Mouse (Mus musculus) macrophage (primary cell): ENCODE data around the gene Ppp2r5a. TPM values are rescaled to one million over a fixed set of nuclear protein-coding genes. Genes with fewer than 3 reads are reported as not detected.

Source experiments
- H3K27ac ChIP-seq: fragments of 350-480 bp; formaldehyde crosslinking; 2 replicates; pipeline ENCODE4 v1.9.0; 2021
- H3K36me3 ChIP-seq: fragments of 350-480 bp; formaldehyde crosslinking; 2 replicates; pipeline ENCODE4 v1.9.0; 2021; ENCODE audit errors: inconsistent target
- H3K4me3 ChIP-seq: fragments of 350-480 bp; formaldehyde crosslinking; 2 replicates; pipeline ENCODE4 v1.9.0; 2021; ENCODE audit errors: inconsistent target
- H3K79me2 ChIP-seq: fragments of 350-480 bp; formaldehyde crosslinking; 2 replicates; pipeline ENCODE4 v1.9.0; 2021; ENCODE audit errors: inconsistent target
- WGBS: methylation state at CpG from one replicate; pipeline ENCODE4 v1.1.7; 2026; ENCODE audit warnings: inconsistent platforms; ENCODE audit not compliant: missing documents; 5-methylcytosine and 5-hydroxymethylcytosine counted together
- polyA plus RNA-seq: library from polyadenylated mRNA; stranded (reverse); fragments of 250-400 nt; gene quantifications from 3 replicates; pipeline ENCODE4 v1.2.4, GENCODE M21; 2018; ENCODE audit warnings: inconsistent platforms

Ppp2r5a gene
- polyA plus RNA-seq, 1 experiment from 2014 or later: 74.4 TPM

DNA sequence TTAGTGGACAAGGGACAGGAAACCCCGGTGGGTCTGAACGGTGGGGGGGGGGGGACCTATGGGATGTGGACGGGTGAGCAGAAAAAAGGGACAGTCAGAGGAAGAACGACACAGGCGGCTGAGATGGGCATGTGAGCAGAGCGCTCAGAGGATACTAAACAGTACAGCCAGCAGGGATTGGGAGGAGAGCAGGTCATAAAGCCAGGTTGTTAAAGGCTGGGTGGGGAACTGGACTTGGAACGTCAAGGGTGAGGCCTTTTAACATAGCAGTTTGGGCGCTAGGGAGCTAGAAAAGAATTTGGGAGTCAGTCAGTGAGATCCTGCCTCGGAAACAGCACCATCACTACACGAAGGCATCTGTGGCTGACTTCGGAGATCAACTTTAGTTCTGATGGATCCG is 4.2 kb upstream of the Ppp2r5a start:
- Histone ChIP-seq H3K36me3 (no peaks in the 10 kb centered on the region), H3K79me2 (no peaks in the 10 kb centered on the region), H3K27ac (no peak overlapping the region), H3K4me3 (no peak overlapping the region)
- WGBS: 78% methylated on average over 12 of the region's 12 CpGs

- Histone ChIP-seq H3K4me3 (no peak overlapping the region), H3K36me3 (no peaks in the 10 kb centered on the region), H3K79me2 (no peaks in the 10 kb centered on the region), H3K27ac (no peak overlapping the region)
- WGBS: 94% methylated on average over 8 of the region's 8 CpGs
Measured at GRCm38 (mm10) chr1:191406516-191406915, 3.4 kb upstream of the Ppp2r5a start.

- Histone ChIP-seq H3K36me3 (no peaks in the 10 kb centered on the region), H3K27ac (no peak overlapping the region), H3K79me2 (no peaks in the 10 kb centered on the region), H3K4me3 (no peak overlapping the region)
- WGBS: 52% methylated on average over 10 of the region's 10 CpGs
Measured at GRCm38 (mm10) chr1:191404721-191405329, 1.8 kb upstream of the Ppp2r5a start.

DNA sequence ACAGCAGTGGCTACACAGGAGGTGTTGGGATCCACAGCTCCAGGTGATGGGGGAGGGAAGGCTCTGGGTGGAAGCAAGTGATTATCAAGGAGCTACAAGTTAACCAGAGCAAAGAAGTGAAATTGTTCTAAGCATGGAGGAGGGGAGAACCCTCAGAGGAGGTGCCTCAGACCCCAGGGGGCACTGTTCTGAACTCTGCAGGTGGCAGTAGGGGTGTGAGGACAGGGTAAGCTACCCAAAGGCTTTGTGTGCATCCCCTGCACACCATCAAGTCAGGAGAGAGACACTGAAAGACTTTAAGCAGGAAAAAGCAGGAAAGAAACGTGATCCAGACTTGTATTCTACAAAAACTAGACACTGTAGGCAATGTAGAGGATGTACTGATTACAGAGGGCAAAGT is 1.2 kb upstream of the Ppp2r5a start:
- Histone ChIP-seq H3K79me2 (no peaks in the 10 kb centered on the region), H3K4me3 (no peak overlapping the region), H3K36me3 (no peaks in the 10 kb centered on the region), H3K27ac (no peak overlapping the region)
- no CpG with 5 or more reads among the region's 1 CpGs for WGBS

DNA sequence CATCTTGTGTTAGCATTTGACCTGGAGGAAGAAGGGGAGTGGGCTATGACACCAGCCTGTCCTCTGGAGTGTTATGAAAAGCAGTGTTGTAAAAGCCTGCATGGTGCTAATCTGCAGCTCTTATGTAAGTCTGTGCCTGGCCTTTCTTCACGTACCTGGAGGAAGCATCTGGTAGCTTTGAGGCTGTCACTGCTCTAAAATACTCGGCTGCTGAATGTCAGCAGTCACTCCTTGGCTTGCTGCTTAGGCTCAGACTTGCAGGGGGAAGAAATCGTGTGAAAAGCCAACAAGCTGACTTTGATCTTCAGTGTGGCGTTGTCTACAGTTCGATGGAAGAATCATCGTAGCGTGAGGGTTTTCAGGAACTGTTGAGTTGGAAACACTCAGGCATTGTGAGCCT is 566 bp downstream of the Ppp2r5a start:
- Histone ChIP-seq H3K4me3 (no peak overlapping the region), H3K27ac (no peak overlapping the region), H3K79me2 (no peaks in the 10 kb centered on the region), H3K36me3 (no peaks in the 10 kb centered on the region)
- WGBS: 45% methylated on average over 7 of the region's 7 CpGs

DNA sequence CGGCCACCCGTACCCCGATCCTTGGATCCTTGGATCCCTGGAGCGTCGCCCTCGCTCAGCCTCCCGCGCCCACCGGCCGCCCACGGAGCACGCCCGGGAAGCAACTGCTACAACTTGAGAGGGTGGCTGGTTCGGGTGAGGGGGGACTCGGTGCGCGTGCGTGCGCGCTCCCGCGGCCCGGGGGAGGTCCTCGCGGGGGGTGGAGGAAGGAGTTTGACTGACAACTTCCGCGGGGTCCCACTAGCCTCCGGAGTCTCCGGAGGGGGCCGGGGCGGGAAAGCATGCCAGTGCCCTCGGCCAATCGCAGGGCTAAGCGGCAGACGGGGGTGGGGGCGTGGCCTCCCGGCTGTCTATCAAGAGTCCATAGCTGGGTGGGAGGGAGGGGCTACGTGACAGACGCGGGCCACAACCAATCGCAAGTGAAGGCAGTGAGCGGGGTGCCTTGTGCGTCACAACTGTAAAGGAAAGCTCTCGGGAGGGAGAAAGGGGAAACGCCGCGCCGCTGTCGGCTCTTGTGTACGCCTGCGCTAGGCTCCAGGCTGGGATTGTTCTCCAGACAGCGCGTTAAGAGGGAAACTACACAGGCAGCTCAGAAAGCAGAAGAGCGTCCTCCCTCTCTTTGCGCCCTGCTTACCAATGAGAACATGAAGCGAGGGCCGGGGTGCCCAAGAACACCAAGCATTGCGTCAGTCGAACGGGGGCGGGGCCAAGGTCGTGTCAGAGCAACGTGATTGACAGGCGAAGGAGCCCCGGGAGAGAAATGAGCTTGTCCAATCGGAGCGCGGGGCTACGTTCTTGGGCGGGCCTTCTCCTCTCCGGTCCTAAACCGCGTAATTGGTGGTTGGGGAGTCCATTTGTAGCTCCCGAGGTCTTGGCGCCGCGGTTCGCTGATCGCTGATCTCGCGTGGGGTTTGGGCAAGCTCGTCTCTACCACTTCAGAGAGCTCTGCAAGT is 5.9 kb downstream of the Ppp2r5a start:
- peak overlapping the region; percentile 65 for H3K4me3 ChIP-seq
- H3K79me2 ChIP-seq: peaks cover 39% of the 10 kb centered on the region
- WGBS: under 1% methylated on average over 59 of the region's 82 CpGs
- H3K27ac ChIP-seq: peak overlapping the region; percentile 96
- H3K36me3 ChIP-seq: no peaks in the 10 kb centered on the region

GRCm38 (mm10) chr1:191396446-191396845 is 6.6 kb downstream of the Ppp2r5a start:
- Histone ChIP-seq H3K4me3 (no peak overlapping the region; the same call in 1 of the 2 replicates), H3K27ac (no peak overlapping the region), H3K36me3 (no peaks in the 10 kb centered on the region), H3K79me2 (peaks cover 46% of the 10 kb centered on the region)
- 2% methylated on average over 61 of the region's 74 CpGs for WGBS

GRCm38 (mm10) chr1:191395871-191396433 is 7.1 kb downstream of the Ppp2r5a start:
- peaks cover 51% of the 10 kb centered on the region for H3K79me2 ChIP-seq
- H3K36me3 ChIP-seq: no peaks in the 10 kb centered on the region
- WGBS: under 1% methylated on average over 33 of the region's 43 CpGs
- H3K27ac ChIP-seq: peak overlapping the region; percentile 69
- H3K4me3 ChIP-seq: peak overlapping the region; percentile 83

- H3K36me3 ChIP-seq: no peaks in the 10 kb centered on the region
- H3K79me2 ChIP-seq: peaks cover 59% of the 10 kb centered on the region
- peak overlapping the region; percentile 69 for H3K27ac ChIP-seq
- peak overlapping the region; percentile 83 for H3K4me3 ChIP-seq
- WGBS: 0% methylated on average over 1 of the region's 1 CpGs
Measured at GRCm38 (mm10) chr1:191395200-191395599, 7.9 kb downstream of the Ppp2r5a start.

- H3K79me2 ChIP-seq: peaks cover 70% of the 10 kb centered on the region
- peak overlapping the region; percentile 69; the same call in 1 of the 2 replicates for H3K27ac ChIP-seq
- H3K4me3 ChIP-seq: peak overlapping the region; percentile 83
- WGBS: 5% methylated on average over 2 of the region's 2 CpGs
- no peaks in the 10 kb centered on the region for H3K36me3 ChIP-seq
Measured at GRCm38 (mm10) chr1:191394126-191394525, 8.9 kb downstream of the Ppp2r5a start.

- peaks cover 76% of the 10 kb centered on the region for H3K79me2 ChIP-seq
- WGBS: 58% methylated on average over 2 of the region's 3 CpGs
- H3K36me3 ChIP-seq: no peaks in the 10 kb centered on the region
- no peak overlapping the region for H3K4me3 ChIP-seq
- H3K27ac ChIP-seq: no peak overlapping the region
Measured at GRCm38 (mm10) chr1:191393536-191393935, 9.5 kb downstream of the Ppp2r5a start.

- Histone ChIP-seq H3K4me3 (no peak overlapping the region), H3K36me3 (no peaks in the 10 kb centered on the region), H3K79me2 (peaks cover 83% of the 10 kb centered on the region), H3K27ac (no peak overlapping the region)
- WGBS: 26% methylated on average over 3 of the region's 3 CpGs
Measured at GRCm38 (mm10) chr1:191391311-191391710, 11.8 kb downstream of the Ppp2r5a start.

- H3K79me2 ChIP-seq: peaks cover 80% of the 10 kb centered on the region
- H3K4me3 ChIP-seq: no peak overlapping the region
- H3K36me3 ChIP-seq: no peaks in the 10 kb centered on the region
- no peak overlapping the region for H3K27ac ChIP-seq
- 93% methylated on average over 7 of the region's 10 CpGs for WGBS
Measured at GRCm38 (mm10) chr1:191384786-191385430, 18.2 kb downstream of the Ppp2r5a start.

GRCm38 (mm10) chr1:191381955-191382736 is 20.9 kb downstream of the Ppp2r5a start:
- no peaks in the 10 kb centered on the region for H3K36me3 ChIP-seq
- peaks cover 89% of the 10 kb centered on the region for H3K79me2 ChIP-seq
- H3K27ac ChIP-seq: no peak overlapping the region
- no peak overlapping the region for H3K4me3 ChIP-seq
- 84% methylated on average over 11 of the region's 11 CpGs for WGBS
